Comparison of ENCODE assay signal across 7 mouse cellular contexts in genomic region chr12:71137686-71138085, GRCm38 (mm10). TPM values are rescaled to one million over a fixed set of nuclear protein-coding genes. Genes with fewer than 3 reads are reported as not detected.
DNase-seq lines count a peak whose midpoint lies in the region; ATAC-seq and TF ChIP-seq lines count a peak whose summit lies in the region.

No protein-coding gene starts in this region.

- TF ChIP-seq CTCF in small intestine, adult 2 months (IDR thresholded peaks at IDR 0.05; ENCODE audit: extremely low read depth, insufficient read length, insufficient replicate concordance, low read depth, low read length): no peak

- no peak overlapping the region for H3K27ac ChIP-seq in lung, embryonic 16.5 days (ENCODE audit: low read length)
- H3K27ac ChIP-seq in embryonic facial prominence, embryonic 13.5 days: no peak overlapping the region
- peak overlapping the region; percentile 94 for H3K27ac ChIP-seq in limb, embryonic 10.5 days
- no peak overlapping the region for H3K27ac ChIP-seq in small intestine, adult 2 months (ENCODE audit: insufficient read depth, low read depth, low read length)

- no peaks in the 10 kb centered on the region for H3K9me3 ChIP-seq in lung, embryonic 16.5 days (ENCODE audit: control insufficient read depth, low read length)
- H3K9me3 ChIP-seq in embryonic facial prominence, embryonic 13.5 days: no peaks in the 10 kb centered on the region
- H3K9me3 ChIP-seq in limb, embryonic 10.5 days (replicated peaks): no peaks in the 10 kb centered on the region

- WGBS in lung, embryonic 16.5 days: 2% methylated on average over 11 of the region's 11 CpGs
- 6% methylated on average over 11 of the region's 11 CpGs for WGBS in embryonic facial prominence, embryonic 13.5 days
- 7% methylated on average over 11 of the region's 11 CpGs for WGBS in limb, embryonic 10.5 days
- 1% methylated on average over 11 of the region's 11 CpGs for WGBS in small intestine, adult 2 months

- H3K4me2 ChIP-seq in lung, embryonic 16.5 days (ENCODE audit: low read depth, low read length): peak overlapping the region; percentile 96
- peak overlapping the region; percentile 84 for H3K4me2 ChIP-seq in embryonic facial prominence, embryonic 13.5 days

- peaks cover 19% of the 10 kb centered on the region for H3K4me1 ChIP-seq in lung, embryonic 16.5 days (replicated peaks; ENCODE audit: control insufficient read depth, insufficient read depth, low read length)
- peaks cover 27% of the 10 kb centered on the region for H3K4me1 ChIP-seq in embryonic facial prominence, embryonic 13.5 days
- peaks cover 22% of the 10 kb centered on the region for H3K4me1 ChIP-seq in limb, embryonic 10.5 days
- H3K4me1 ChIP-seq in small intestine, adult 2 months (ENCODE audit: control insufficient read depth, insufficient read depth, insufficient read length, low read length): peaks cover 7% of the 10 kb centered on the region; the same call in 1 of the 2 replicates

- peaks cover 25% of the 10 kb centered on the region for H3K36me3 ChIP-seq in lung, embryonic 16.5 days (ENCODE audit: control insufficient read depth, insufficient read depth, low read length)
- peaks cover 35% of the 10 kb centered on the region for H3K36me3 ChIP-seq in embryonic facial prominence, embryonic 13.5 days
- H3K36me3 ChIP-seq in limb, embryonic 10.5 days: peaks cover 46% of the 10 kb centered on the region
- peaks cover 12% of the 10 kb centered on the region for H3K36me3 ChIP-seq in small intestine, adult 2 months (ENCODE audit: control insufficient read depth, insufficient read depth, low read length)

- no peak for TF ChIP-seq POLR2A in small intestine, adult 2 months (IDR thresholded peaks at IDR 0.05; ENCODE audit: low read depth, low read length)

- DNase-seq in lung, postnatal 4 days: no peak
- no peak for DNase-seq in limb, embryonic 10.5 days (ENCODE audit: low spot score)
- no peak for DNase-seq in right cerebral cortex, postnatal 25 days
- no peak for DNase-seq in natural killer cell, adult 2 months (ENCODE audit: low spot score in 2 of 2)

- peak overlapping the region; percentile 73 for H3K4me3 ChIP-seq in lung, embryonic 16.5 days (ENCODE audit: low read length)
- peak overlapping the region; percentile 96 for H3K4me3 ChIP-seq in embryonic facial prominence, embryonic 13.5 days
- peak overlapping the region; percentile 95 for H3K4me3 ChIP-seq in limb, embryonic 10.5 days
- peak overlapping the region; percentile 53 for H3K4me3 ChIP-seq in small intestine, adult 2 months (ENCODE audit: low read depth, low read length)

- H3K9ac ChIP-seq in lung, embryonic 16.5 days (ENCODE audit: low read length): peak overlapping the region; percentile 73
- peak overlapping the region; percentile 72 for H3K9ac ChIP-seq in embryonic facial prominence, embryonic 13.5 days

- H3K27me3 ChIP-seq in lung, embryonic 16.5 days (ENCODE audit: control insufficient read depth, insufficient read depth, low read depth, low read length): no peaks in the 10 kb centered on the region
- no peaks in the 10 kb centered on the region for H3K27me3 ChIP-seq in embryonic facial prominence, embryonic 13.5 days
- no peaks in the 10 kb centered on the region for H3K27me3 ChIP-seq in limb, embryonic 10.5 days (ENCODE audit: low read depth, poor library complexity, severe bottlenecking)
- no peaks in the 10 kb centered on the region for H3K27me3 ChIP-seq in small intestine, adult 2 months (ENCODE audit: control insufficient read depth, insufficient read depth, low read length)

- ATAC-seq in lung, embryonic 16.5 days (ENCODE audit: low read depth): no peak
- ATAC-seq in embryonic facial prominence, embryonic 13.5 days (ENCODE audit: insufficient number of reproducible peaks, insufficient read depth, low FRiP score, low TSS enrichment, low read depth): no peak

RNA-seq across cellular contexts. Expression of gene 2700049A03Rik, which starts 1.0 kb away (rescaled TPM):
- 15.5 and 18.4 TPM in 2 replicates for polyA plus RNA-seq in lung, embryonic 16.5 days (2015; fragmentation: Nextera tagmentation; extraction: Ambion mirVana)
- 15.7 and 18.6 TPM in 2 replicates for polyA plus RNA-seq in embryonic facial prominence, embryonic 13.5 days (2015; fragmentation: Nextera tagmentation; extraction: Ambion mirVana)
- 17.6 and 19.7 TPM in 2 replicates for polyA plus RNA-seq in limb, embryonic 10.5 days (2016; fragmentation: Nextera tagmentation; extraction: Ambion mirVana)
- polyA plus RNA-seq in small intestine, adult 2 months (2012; rRNA removed): 0.63 and 1.2 TPM in 2 replicates

RNA-seq across cellular contexts. Expression of gene Timm9, which starts 1.2 kb away (rescaled TPM):
- 59.0 and 59.6 TPM in 2 replicates for polyA plus RNA-seq in lung, embryonic 16.5 days (2015; fragmentation: Nextera tagmentation; extraction: Ambion mirVana)
- polyA plus RNA-seq in embryonic facial prominence, embryonic 13.5 days (2015; fragmentation: Nextera tagmentation; extraction: Ambion mirVana): 85.9 and 91.1 TPM in 2 replicates
- 71.0 and 82.9 TPM in 2 replicates for polyA plus RNA-seq in limb, embryonic 10.5 days (2016; fragmentation: Nextera tagmentation; extraction: Ambion mirVana)
- polyA plus RNA-seq in small intestine, adult 2 months (2012; rRNA removed): 7.4 and 7.9 TPM in 2 replicates

RNA-seq across cellular contexts. Expression of gene Tomm20l, which starts 26.5 kb away (rescaled TPM):
- 1.3 and 1.6 TPM in 2 replicates for polyA plus RNA-seq in lung, embryonic 16.5 days (2015; fragmentation: Nextera tagmentation; extraction: Ambion mirVana)
- not detected in 2 replicates for polyA plus RNA-seq in embryonic facial prominence, embryonic 13.5 days (2015; fragmentation: Nextera tagmentation; extraction: Ambion mirVana)
- polyA plus RNA-seq in limb, embryonic 10.5 days (2016; fragmentation: Nextera tagmentation; extraction: Ambion mirVana): not detected in 2 replicates
- polyA plus RNA-seq in small intestine, adult 2 months (2012; rRNA removed): not detected in 2 replicates
